Mouse (Mus musculus) kidney, adult 18-20 months (tissue): ENCODE measurements at regions not wholly inside any gene's neighbourhood (a gene's known extent, or its start where the extent isn't known, plus 50 kb on each side); places are given as distances from the start of the nearest gene placed in this dataset.
"Not testable (repeated sequence)": the region's sequence is repeated elsewhere in the genome, so short reads cannot be mapped to it uniquely, and the experiment has no call there.

ENCODE experiments used
- DNase-seq: peaks from one replicate; pipeline ENCODE4 v3.0.0; 2021

GRCm38 (mm10) chr13:111860931-111861330, 52.1 kb upstream of the Map3k1 start:
- no peak for DNase-seq

GRCm38 (mm10) chr13:111862316-111862715, 53.5 kb upstream of the Map3k1 start:
- DNase-seq, result no peak

- DNase-seq, result no peak
These were observed 57.2 kb upstream of the Map3k1 start for GRCm38 (mm10) chr13:111865956-111866355.

- DNase-seq, result no peak
These were observed 58.5 kb upstream of the Map3k1 start for GRCm38 (mm10) chr13:111867261-111867660.

GRCm38 (mm10) chr13:111867763-111868725, 59.3 kb upstream of the Map3k1 start:
- peak; percentile 54 for DNase-seq

GRCm38 (mm10) chr13:111868947-111869346, 60.2 kb upstream of the Map3k1 start:
- DNase-seq, result no peak

- no peak for DNase-seq
These were observed 61.1 kb upstream of the Map3k1 start for GRCm38 (mm10) chr13:111869771-111870437.

- DNase-seq, result no peak
These were observed 61.7 kb upstream of the Map3k1 start for GRCm38 (mm10) chr13:111870505-111870904.

GRCm38 (mm10) chr13:111871672-111872410, 63.0 kb upstream of the Map3k1 start:
- DNase-seq, result no peak

- DNase-seq, result no peak
These were observed 65.5 kb upstream of the Map3k1 start for GRCm38 (mm10) chr13:111874330-111874729.

- no peak for DNase-seq
These were observed 67.6 kb upstream of the Map3k1 start for GRCm38 (mm10) chr13:111876404-111876803.

GRCm38 (mm10) chr13:111876847-111877246, 68.1 kb upstream of the Map3k1 start:
- no peak for DNase-seq

- DNase-seq, result not testable (repeated sequence)
These were observed 75.2 kb upstream of the Map3k1 start for GRCm38 (mm10) chr13:111883768-111884566.

- DNase-seq, result no peak
These were observed 82.0 kb upstream of the Map3k1 start for GRCm38 (mm10) chr13:111890792-111891191.

GRCm38 (mm10) chr13:111892141-111892540, 83.3 kb upstream of the Map3k1 start:
- DNase-seq, result no peak

- DNase-seq, result no peak
These were observed 84.5 kb upstream of the Map3k1 start for GRCm38 (mm10) chr13:111893221-111893713.

- peak; percentile 88 for DNase-seq
These were observed 86.1 kb upstream of the Map3k1 start for GRCm38 (mm10) chr13:111894804-111895478.

GRCm38 (mm10) chr13:111896279-111896678, 87.5 kb upstream of the Map3k1 start:
- DNase-seq, result no peak

- DNase-seq, result no peak
These were observed 94.6 kb upstream of the Map3k1 start for GRCm38 (mm10) chr13:111903361-111903760.

GRCm38 (mm10) chr13:111903931-111904330, 95.1 kb upstream of the Map3k1 start:
- no peak for DNase-seq

- DNase-seq, result no peak
These were observed 95.9 kb upstream of the Map3k1 start for GRCm38 (mm10) chr13:111904616-111905212.
